Mouse (Mus musculus) v-Abl transformed pro-B cells (cell line): Measurements from ENCODE around the gene Jtb.
"Not testable (repeated sequence)": the region's sequence is repeated elsewhere in the genome, so short reads cannot be mapped to it uniquely, and the experiment has no call there.

Source experiments
- in situ Hi-C, 2 experiments: fragments of 400-800 bp; cut with MboI; formaldehyde crosslinking; loops; one replicate each; pipeline ENCODE4 v1.15.1; 2025; ENCODE audit not compliant: unreplicated experiment in 2 of 2

Jtb gene

GRCm38 (mm10) chr3:90220531-90220951 lies 10.9 kb upstream of the Jtb start:
- in situ Hi-C loops = loop anchor here (5.0 to 25.0 kb wide), 4 partner anchors 152 to 424 kb away; partner anchors contain the start of genes S100a6 (in 2 of the 2), Gm42674 (in 1 of the 2), S100a4 (in 1 of the 2) and S100a5 (in 1 of the 2)

GRCm38 (mm10) chr3:90221123-90221522 lies 10.3 kb upstream of the Jtb start:
- in situ Hi-C loops = loop anchor here (5.0 to 25.0 kb wide), 4 partner anchors 151 to 424 kb away; partner anchors contain the start of genes S100a6 (in 2 of the 2), Gm42674 (in 1 of the 2), S100a4 (in 1 of the 2) and S100a5 (in 1 of the 2)

- in situ Hi-C loops = loop anchor here (5.0 to 25.0 kb wide), 4 partner anchors 150 to 422 kb away; partner anchors contain the start of genes S100a6 (in 2 of the 2), Gm42674 (in 1 of the 2), S100a4 (in 1 of the 2) and S100a5 (in 1 of the 2)
Measured at GRCm38 (mm10) chr3:90222455-90222854, 8.9 kb upstream of the Jtb start.

- in situ Hi-C loops = loop anchor here (5.0 to 25.0 kb wide), 4 partner anchors 149 to 422 kb away; partner anchors contain the start of genes S100a6 (in 2 of the 2), Gm42674 (in 1 of the 2), S100a4 (in 1 of the 2) and S100a5 (in 1 of the 2)
Measured at GRCm38 (mm10) chr3:90222941-90223340, 8.5 kb upstream of the Jtb start.

- in situ Hi-C loops = loop anchor here (5.0 to 25.0 kb wide), 4 partner anchors 148 to 420 kb away; partner anchors contain the start of genes S100a6 (in 2 of the 2), Gm42674 (in 1 of the 2), S100a4 (in 1 of the 2) and S100a5 (in 1 of the 2)
Measured at GRCm38 (mm10) chr3:90224331-90224730, 7.1 kb upstream of the Jtb start.

- in situ Hi-C loops = no loop called here
Measured at GRCm38 (mm10) chr3:90231075-90231474, 322 bp upstream of the Jtb start.

- in situ Hi-C loops = no loop called here
Measured at GRCm38 (mm10) chr3:90241251-90241650, 9.9 kb downstream of the Jtb start.

- in situ Hi-C loops = no loop called here
Measured at GRCm38 (mm10) chr3:90241669-90242358, 10.4 kb downstream of the Jtb start.

- in situ Hi-C loops = no loop called here
Measured at GRCm38 (mm10) chr3:90242984-90243775, 11.8 kb downstream of the Jtb start, which contains the start of gene Creb3l4. Gene Creb3l4, minus strand, starts transcription at chr3:90243512.

- in situ Hi-C loops = no loop called here
Measured at GRCm38 (mm10) chr3:90245406-90245805, 14.0 kb downstream of the Jtb start.

GRCm38 (mm10) chr3:90247630-90247959 lies 16.2 kb downstream of the Jtb start:
- in situ Hi-C loops = no loop called here

- in situ Hi-C loops = no loop called here
Measured at GRCm38 (mm10) chr3:90247960-90248745, 16.8 kb downstream of the Jtb start, which contains the start of gene Slc39a1. Gene Slc39a1, plus strand, starts transcription at chr3:90248172.

- in situ Hi-C loops = no loop called here
Measured at GRCm38 (mm10) chr3:90248746-90249100, 17.3 kb downstream of the Jtb start.

GRCm38 (mm10) chr3:90250791-90251190 lies 19.4 kb downstream of the Jtb start:
- in situ Hi-C loops = no loop called here

- in situ Hi-C loops = not testable (repeated sequence)
Measured at GRCm38 (mm10) chr3:90251731-90252226, 20.4 kb downstream of the Jtb start.

GRCm38 (mm10) chr3:90252659-90253058 lies 21.3 kb downstream of the Jtb start:
- in situ Hi-C loops = not testable (repeated sequence)

- in situ Hi-C loops = not testable (repeated sequence)
Measured at GRCm38 (mm10) chr3:90253174-90253573, 21.8 kb downstream of the Jtb start.

- in situ Hi-C loops = no loop called here
Measured at GRCm38 (mm10) chr3:90253653-90254418, 22.4 kb downstream of the Jtb start, which contains the start of gene Crtc2. Gene Crtc2, plus strand, starts transcription at chr3:90254163.
